Mouse (Mus musculus) olfactory bulb, adult 2 months (tissue): ENCODE results near the gene B4galt1. TPM values are rescaled to one million over a fixed set of nuclear protein-coding genes. Genes with fewer than 3 reads are reported as not detected.

ENCODE experiments used
- H3K27ac ChIP-seq: fragments of 200-500 bp; 2 replicates; pipeline ENCODE4 v1.5.1; 2012; ENCODE audit warnings: low read depth, low read length; ENCODE audit not compliant: insufficient read depth
- H3K4me1 ChIP-seq: fragments of 200-500 bp; 2 replicates; pipeline ENCODE4 v1.6.1; 2012; ENCODE audit warnings: low read length; ENCODE audit not compliant: control insufficient read depth, insufficient read depth
- H3K4me3 ChIP-seq: fragments of 200-500 bp; 2 replicates; pipeline ENCODE4 v1.5.1; 2012; ENCODE audit warnings: mild to moderate bottlenecking, low read depth, low read length, moderate library complexity; ENCODE audit not compliant: insufficient read depth
- CTCF ChIP-seq: fragments of 200-500 bp; IDR thresholded peaks from 2 replicates; pipeline ENCODE4 v1.5.1; 2012; ENCODE audit warnings: low read depth, mild to moderate bottlenecking, low read length, moderate library complexity; ENCODE audit not compliant: insufficient read depth
- POLR2A ChIP-seq: fragments of 200-500 bp; IDR thresholded peaks from 2 replicates; pipeline ENCODE4 v1.6.1; 2012; ENCODE audit warnings: mild to moderate bottlenecking, low read depth, low read length, moderate library complexity; ENCODE audit not compliant: insufficient read depth
- WGBS: fragments of 180-500 bp; shearing (Covaris S2); methylation state at CpG from one replicate; pipeline ENCODE4 v1.1.7; 2018; 5-methylcytosine and 5-hydroxymethylcytosine counted together
- polyA plus RNA-seq: library from polyadenylated mRNA; stranded (reverse); fragments of >200 nt; gene quantifications from 2 replicates; pipeline ENCODE4 v1.2.4, GENCODE M21; 2012; ENCODE audit warnings: low replicate concordance; ENCODE audit not compliant: missing spikeins, insufficient read depth, insufficient read length

The B4galt1 gene
- polyA plus RNA-seq, 1 experiment = not detected

- H3K27ac ChIP-seq = no peak overlapping the region
- WGBS = 52% methylated on average over 3 of the region's 3 CpGs
- TF ChIP-seq POLR2A = no peak
- TF ChIP-seq CTCF = no peak
Measured at GRCm38 (mm10) chr4:40837008-40837407, 16.8 kb downstream of the B4galt1 start.

GRCm38 (mm10) chr4:40834872-40835271 is 18.9 kb downstream of the B4galt1 start:
- H3K4me3 ChIP-seq = no peak overlapping the region
- TF ChIP-seq POLR2A = no peak
- TF ChIP-seq CTCF = no peak
- H3K27ac ChIP-seq = no peak overlapping the region
- peaks cover 4% of the 10 kb centered on the region for H3K4me1 ChIP-seq
- WGBS = 92% methylated on average over 5 of the region's 5 CpGs

More at GRCm38 (mm10) chr4:40837008-40837407, 16.8 kb downstream of the B4galt1 start:
- no peak overlapping the region for H3K4me3 ChIP-seq
- H3K4me1 ChIP-seq = peaks cover 4% of the 10 kb centered on the region

GRCm38 (mm10) chr4:40834232-40834786 is 19.5 kb downstream of the B4galt1 start:
- TF ChIP-seq POLR2A (no peak), CTCF (no peak)
- Histone ChIP-seq H3K27ac (no peak overlapping the region), H3K4me3 (no peak overlapping the region), H3K4me1 (peaks cover 4% of the 10 kb centered on the region)
- 94% methylated on average over 4 of the region's 4 CpGs for WGBS

GRCm38 (mm10) chr4:40833381-40834231 is 20.2 kb downstream of the B4galt1 start:
- 94% methylated on average over 9 of the region's 9 CpGs for WGBS
- H3K27ac ChIP-seq = no peak overlapping the region
- no peak overlapping the region for H3K4me3 ChIP-seq
- no peak for TF ChIP-seq CTCF
- no peak for TF ChIP-seq POLR2A
- H3K4me1 ChIP-seq = peaks cover 4% of the 10 kb centered on the region

GRCm38 (mm10) chr4:40830530-40830929 is 23.3 kb downstream of the B4galt1 start:
- TF ChIP-seq POLR2A (no peak), CTCF (no peak)
- Histone ChIP-seq H3K4me3 (no peak overlapping the region), H3K4me1 (no peaks in the 10 kb centered on the region; the same call in 1 of the 2 replicates), H3K27ac (no peak overlapping the region)
- 78% methylated on average over 5 of the region's 5 CpGs for WGBS

GRCm38 (mm10) chr4:40829654-40830400 is 24.0 kb downstream of the B4galt1 start:
- H3K4me3 ChIP-seq = no peak overlapping the region
- 82% methylated on average over 13 of the region's 13 CpGs for WGBS
- TF ChIP-seq POLR2A (no peak), CTCF (no peak)
- no peak overlapping the region for H3K27ac ChIP-seq
- H3K4me1 ChIP-seq = no peaks in the 10 kb centered on the region

GRCm38 (mm10) chr4:40828910-40829309 is 24.9 kb downstream of the B4galt1 start:
- Histone ChIP-seq H3K27ac (no peak overlapping the region), H3K4me1 (no peaks in the 10 kb centered on the region), H3K4me3 (no peak overlapping the region)
- 88% methylated on average over 7 of the region's 7 CpGs for WGBS
- no peak for TF ChIP-seq CTCF
- TF ChIP-seq POLR2A = no peak

- H3K27ac ChIP-seq = no peak overlapping the region
- no peak for TF ChIP-seq POLR2A
- TF ChIP-seq CTCF = no peak
- 92% methylated on average over 9 of the region's 9 CpGs for WGBS
- no peak overlapping the region for H3K4me3 ChIP-seq
- H3K4me1 ChIP-seq = no peaks in the 10 kb centered on the region
Measured at GRCm38 (mm10) chr4:40827926-40828325, 25.9 kb downstream of the B4galt1 start.

GRCm38 (mm10) chr4:40826810-40827209 is 27.0 kb downstream of the B4galt1 start:
- no peak overlapping the region for H3K4me3 ChIP-seq
- 92% methylated on average over 2 of the region's 2 CpGs for WGBS
- TF ChIP-seq CTCF (no peak), POLR2A (no peak)
- H3K4me1 ChIP-seq = no peaks in the 10 kb centered on the region
- no peak overlapping the region for H3K27ac ChIP-seq
